Mouse (Mus musculus) adrenal gland, adult 8-10 months (tissue): ENCODE data around the gene Tcaim. TPM values are rescaled to one million over a fixed set of nuclear protein-coding genes. Genes with fewer than 3 reads are reported as not detected.
A peak's percentile ranks its signal among the peaks of the same experiment; 100 is the strongest.
"Not testable (repeated sequence)": the region's sequence is repeated elsewhere in the genome, so short reads cannot be mapped to it uniquely, and the experiment has no call there.

Source experiments
- DNase-seq: peaks from one replicate; pipeline ENCODE4 v3.0.0; 2022
- total RNA-seq, 4 experiments: library from RNA; stranded (reverse); gene quantifications; 2 replicates each; pipeline ENCODE4 v1.2.4; 2022

Tcaim gene
- total RNA-seq = 10 to 100 TPM; 22.9 to 25.2 (median 24.8) TPM

DNA sequence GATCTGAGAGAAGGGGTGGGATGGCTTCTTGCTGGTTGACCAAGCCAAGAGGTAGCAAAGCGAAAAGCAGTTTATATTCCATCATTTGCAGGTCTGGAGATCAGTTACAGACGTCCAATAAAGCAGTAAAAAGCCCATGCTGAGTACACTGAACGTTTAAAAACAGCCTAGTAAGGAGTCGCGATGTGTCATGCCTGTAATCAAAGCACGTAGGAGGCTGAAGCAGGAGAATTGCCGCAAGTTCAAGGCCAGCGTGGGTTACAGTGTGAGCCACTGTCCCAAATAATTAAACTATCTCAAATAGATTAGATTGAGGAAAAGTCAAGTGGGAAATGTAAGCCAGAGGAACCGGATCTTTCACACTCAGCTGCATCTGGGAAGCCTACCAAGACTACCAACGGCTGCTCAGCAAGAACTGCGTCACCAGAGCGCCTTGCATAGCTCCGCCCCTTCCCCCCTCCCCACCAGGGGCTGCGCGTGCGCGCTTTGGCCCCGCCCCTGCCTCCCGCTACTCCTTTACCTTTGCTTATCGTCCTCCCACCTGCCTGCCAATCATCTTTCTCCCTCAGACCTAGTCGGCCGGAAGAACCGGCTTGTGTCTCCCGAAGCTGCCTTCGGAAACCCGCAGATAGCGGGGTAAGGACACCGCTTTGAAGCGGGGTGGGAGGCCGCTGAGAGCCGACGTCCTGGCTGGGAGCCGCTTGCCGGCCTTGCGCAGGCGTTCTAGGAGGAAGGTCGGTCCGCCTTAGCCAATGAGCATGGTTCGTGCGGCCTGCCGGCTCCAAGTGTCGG, at the start of gene Tcaim:
Tcaim (plus strand) TSS at position 487 of the 792 bp plus-strand sequence.
- DNase-seq = peak; percentile 88

GRCm38 (mm10) chr9:122757614-122758013, 47.7 kb upstream of the Tcaim start:
- DNase-seq = no peak

- no peak for DNase-seq
These were observed 45.2 kb upstream of the Tcaim start for GRCm38 (mm10) chr9:122760111-122760510.

GRCm38 (mm10) chr9:122785231-122785630, 20.1 kb upstream of the Tcaim start:
- no peak for DNase-seq

GRCm38 (mm10) chr9:122786534-122786933, 18.8 kb upstream of the Tcaim start:
- DNase-seq = no peak

DNA sequence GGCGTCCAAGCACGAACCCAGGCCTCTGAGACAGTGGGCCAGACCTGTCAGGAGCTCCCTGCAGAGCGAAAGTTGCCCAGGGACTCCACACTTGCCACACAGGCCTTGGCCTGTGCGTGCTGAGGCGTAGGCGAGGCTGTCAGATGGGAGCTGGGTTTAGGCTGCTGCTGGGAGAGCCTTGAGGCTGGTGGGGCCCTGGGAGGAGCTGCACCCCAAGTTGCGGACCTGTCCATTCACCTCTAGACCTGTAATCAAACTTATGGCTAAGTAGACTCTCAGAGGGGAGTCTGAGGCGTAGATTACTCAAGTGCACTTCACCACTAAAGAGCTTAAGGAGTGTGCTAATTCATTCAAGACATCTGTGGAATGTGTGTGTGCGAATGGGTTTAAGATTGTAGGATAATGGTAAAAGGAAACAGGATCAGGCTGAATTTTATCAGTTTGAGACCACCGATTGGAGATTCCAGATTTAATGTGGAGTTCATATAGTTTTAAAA, 554 bp downstream of the Tcaim start:
- DNase-seq = no peak

- DNase-seq = no peak
These were observed 1.8 kb downstream of the Tcaim start for GRCm38 (mm10) chr9:122807186-122807585.

GRCm38 (mm10) chr9:122810212-122810611, 4.9 kb downstream of the Tcaim start:
- no peak for DNase-seq

DNA sequence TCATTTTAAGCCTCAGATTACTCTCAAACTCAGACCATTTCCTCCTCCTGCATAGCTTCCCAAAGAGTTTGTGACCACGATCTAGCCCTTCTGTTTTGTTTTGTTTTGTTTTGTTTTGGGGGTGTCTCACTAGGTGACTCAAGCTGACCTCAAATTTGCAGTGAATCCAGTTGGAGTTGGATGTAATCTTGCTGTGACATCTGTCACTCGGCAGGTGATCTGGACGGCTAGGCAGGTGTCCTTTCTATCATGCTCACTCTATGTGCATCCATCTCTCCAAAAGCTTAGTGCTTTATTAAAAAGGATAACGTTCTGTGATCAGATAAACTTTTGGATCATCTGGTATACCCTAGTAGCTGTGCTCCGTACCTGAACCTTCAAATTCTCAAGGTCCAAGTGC, 7.0 kb downstream of the Tcaim start:
- no peak for DNase-seq

- no peak for DNase-seq
These were observed 9.4 kb downstream of the Tcaim start for GRCm38 (mm10) chr9:122814775-122815174.

GRCm38 (mm10) chr9:122815239-122815851, 10.0 kb downstream of the Tcaim start:
- DNase-seq = no peak

DNA sequence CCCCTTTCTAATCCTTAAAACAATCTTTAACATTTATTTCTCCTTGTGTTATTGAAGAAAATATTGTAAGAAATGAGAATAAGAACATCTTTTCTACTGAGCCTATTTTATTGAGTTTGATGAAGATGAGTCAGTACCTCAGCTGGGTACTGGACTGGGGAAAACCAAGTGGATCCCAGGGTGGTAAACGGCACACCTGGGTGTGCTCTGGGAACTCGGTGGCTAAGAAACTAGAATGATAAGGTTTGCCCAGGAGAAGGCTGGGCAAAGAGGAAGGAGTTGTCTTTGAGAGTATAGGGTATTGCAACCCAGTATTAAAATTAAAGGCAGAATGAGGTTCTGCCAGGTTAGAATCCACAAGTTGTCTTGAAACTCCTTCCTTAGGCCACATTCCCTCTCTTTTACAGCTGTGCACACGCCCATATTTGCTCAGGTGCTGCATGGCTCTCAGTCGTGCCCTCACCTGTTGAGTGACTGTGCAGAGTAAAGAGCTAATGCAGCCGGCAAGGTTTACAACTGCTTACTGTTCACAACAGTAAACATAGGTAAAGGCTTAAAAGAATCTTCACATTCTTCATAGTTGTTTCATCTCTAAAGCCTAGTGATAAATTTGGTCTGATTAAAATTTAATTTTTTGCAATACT, 18.2 kb downstream of the Tcaim start:
- DNase-seq = no peak

DNA sequence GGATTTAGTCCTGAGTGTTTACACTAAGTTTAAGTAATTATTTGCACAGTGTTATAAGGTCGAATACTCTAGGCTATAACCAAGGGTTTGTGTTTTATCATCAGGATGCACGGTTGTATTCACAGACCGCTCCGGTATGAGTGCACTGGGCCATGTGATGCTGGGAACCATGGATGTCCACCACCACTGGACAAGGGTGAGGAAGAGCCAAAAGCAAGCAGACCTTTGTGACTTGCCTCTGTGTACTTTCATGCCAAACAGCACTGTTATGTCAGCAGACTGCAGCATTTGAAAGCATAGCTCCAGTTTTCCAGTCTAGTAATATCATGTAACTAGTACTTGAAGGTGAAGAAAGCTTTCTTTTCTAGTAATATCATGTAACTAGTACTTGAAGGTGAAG, 21.4 kb downstream of the Tcaim start:
- no peak for DNase-seq

DNA sequence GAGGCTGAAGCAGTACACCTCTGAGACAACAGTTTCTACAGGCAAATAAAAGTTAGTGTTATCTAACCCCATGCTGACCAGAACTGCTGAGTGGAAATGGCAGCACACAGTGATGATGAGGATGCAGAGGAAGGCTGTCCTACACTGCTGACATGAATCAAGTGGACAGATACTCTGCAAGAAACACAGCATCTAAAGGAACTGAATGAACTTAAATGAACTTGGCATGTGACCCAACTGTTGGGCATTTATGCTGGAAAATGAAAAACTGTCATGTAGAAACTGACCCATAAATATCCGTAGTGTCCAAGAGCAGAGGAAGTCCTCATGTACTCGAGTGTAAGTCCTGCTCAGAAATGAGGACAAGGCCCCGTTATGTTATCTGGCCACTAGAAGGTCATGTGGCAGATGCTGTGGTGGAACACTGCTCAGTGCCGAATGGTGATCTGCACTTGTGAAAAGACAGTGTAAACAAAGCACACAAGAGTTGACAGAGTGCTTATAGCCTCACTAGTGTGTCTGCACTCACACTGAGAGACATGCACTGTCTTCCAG, 24.6 kb downstream of the Tcaim start:
- DNase-seq = peak; percentile 48

DNA sequence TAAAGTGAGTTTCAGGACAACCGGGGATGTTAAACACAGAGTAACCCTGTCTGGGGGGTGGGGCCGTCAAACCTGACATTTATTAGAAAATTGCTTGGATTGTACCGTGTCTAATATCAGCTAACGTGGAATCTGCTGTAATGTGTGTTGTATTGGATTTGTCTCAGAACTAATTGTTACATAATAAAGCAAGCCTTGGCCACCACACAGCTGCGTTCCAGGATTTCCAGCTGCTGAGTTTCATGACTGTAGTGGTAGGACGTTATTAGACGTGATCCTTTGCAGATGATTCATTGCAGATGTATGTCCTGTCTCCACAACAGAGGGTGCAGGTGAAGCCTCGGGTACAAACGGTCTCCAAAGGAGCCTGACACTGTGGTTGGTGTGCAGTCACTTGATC, 30.8 kb downstream of the Tcaim start:
- DNase-seq = no peak

GRCm38 (mm10) chr9:122836790-122837189, 31.5 kb downstream of the Tcaim start:
- DNase-seq = no peak

DNA sequence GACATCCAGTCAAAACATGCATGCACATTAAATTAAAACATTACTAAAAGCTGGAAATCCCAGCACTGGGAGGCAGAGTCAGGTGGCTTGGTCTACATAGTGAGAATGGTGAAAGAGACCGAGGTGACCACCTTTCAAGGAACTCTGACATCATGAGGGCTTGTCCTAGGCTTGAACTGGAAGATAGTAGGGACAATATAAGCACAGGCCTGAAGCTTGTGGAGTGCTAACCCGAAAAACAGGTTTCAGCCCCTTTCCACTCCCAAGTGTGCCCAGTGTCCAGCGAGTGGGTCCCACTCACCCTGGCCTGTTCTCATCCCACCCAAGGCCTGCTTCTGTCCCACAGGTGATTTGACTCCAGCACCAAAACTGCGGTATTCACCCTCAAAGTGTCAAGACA, 31.9 kb downstream of the Tcaim start:
- no peak for DNase-seq

GRCm38 (mm10) chr9:122837680-122838079, 32.3 kb downstream of the Tcaim start:
- DNase-seq = no peak

DNA sequence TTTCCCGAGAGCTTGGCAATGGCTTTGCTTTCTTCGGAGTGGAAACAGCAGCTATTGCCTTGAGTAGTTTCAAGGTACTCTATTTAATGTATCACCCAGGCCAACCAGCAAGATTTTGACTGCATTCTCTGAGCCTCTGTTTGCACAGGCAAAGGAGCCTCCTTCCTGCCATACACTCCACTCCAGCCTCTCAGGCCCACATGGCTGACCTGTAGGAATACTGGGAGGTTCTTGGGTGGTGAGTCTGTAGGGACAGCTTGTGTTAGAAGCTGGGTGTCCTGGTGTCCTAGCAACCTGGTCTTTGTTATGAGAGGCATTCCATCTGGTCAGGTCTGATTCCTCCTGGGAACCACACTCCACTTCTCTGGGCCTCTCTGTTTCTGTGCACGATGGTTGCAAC, 38.4 kb downstream of the Tcaim start, which contains the start of gene Gm35549:
Gm35549 (minus strand) TSS at position 276 of the 400 bp plus-strand sequence.
- DNase-seq = no peak

DNA sequence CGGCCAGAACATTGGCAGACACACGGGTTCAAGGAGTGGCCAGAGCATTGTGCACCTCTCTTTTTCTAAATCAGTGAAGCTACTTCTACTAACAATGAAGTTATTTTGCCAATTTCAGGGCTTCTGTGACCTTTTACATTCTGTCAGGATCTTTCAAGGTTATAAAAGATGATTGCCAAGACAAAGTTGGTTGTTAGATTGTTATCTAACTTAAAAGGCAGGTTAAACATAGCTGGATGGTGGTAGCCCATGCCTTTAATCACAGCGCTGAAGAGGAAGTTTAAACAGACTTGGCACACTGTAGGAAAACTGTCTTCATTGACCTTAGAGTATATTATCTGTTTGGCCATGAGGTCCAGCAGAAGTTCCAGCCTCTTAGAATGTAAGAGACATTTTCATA, 40.3 kb downstream of the Tcaim start:
- DNase-seq = no peak

DNA sequence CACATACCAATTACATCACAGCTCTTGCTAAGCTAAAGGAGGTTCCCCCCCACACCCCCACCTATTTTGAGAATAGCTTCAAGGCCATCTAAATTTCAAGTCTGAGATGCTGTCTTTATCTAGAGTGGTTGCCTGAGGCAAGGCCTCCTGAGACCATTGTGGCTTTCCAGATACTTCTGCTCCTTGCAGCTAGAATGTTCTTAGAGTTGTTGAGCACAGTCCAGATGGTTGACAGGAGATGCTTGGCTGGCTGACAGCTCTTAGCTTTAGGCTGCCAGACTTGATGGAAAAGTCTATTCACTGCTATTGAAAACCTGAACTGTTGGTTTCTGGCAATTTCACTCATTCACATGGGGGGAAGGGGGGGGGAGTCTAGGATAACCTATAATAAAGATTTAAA, 40.8 kb downstream of the Tcaim start:
- no peak for DNase-seq

GRCm38 (mm10) chr9:122847811-122848311, 42.5 kb downstream of the Tcaim start:
- DNase-seq = not testable (repeated sequence)

- no peak for DNase-seq
These were observed 49.2 kb downstream of the Tcaim start for GRCm38 (mm10) chr9:122854526-122854925.
